Mouse (Mus musculus) cerebellum, adult 2 months (tissue): Measurements from ENCODE around the gene Hnrnpa1. TPM values are rescaled to one million over a fixed set of nuclear protein-coding genes. Genes with fewer than 3 reads are reported as not detected.
A peak's percentile ranks its signal among the peaks of the same experiment; 100 is the strongest.

Experiments
- DNase-seq, 2 experiments: peaks; one replicate each; pipeline ENCODE4 v3.0.0; 2021
- H3K27ac ChIP-seq: fragments of 200-500 bp; 2 replicates; pipeline ENCODE4 v1.5.1; 2012; ENCODE audit warnings: low read length, control low read depth, inconsistent platforms; ENCODE audit not compliant: insufficient read depth
- H3K27me3 ChIP-seq: fragments of 200-500 bp; 2 replicates; pipeline ENCODE4 v1.6.1; 2012; ENCODE audit warnings: inconsistent platforms, mild to moderate bottlenecking, low read length, moderate library complexity; ENCODE audit not compliant: control insufficient read depth, insufficient read depth
- H3K4me1 ChIP-seq: fragments of 200-500 bp; 2 replicates; pipeline ENCODE4 v1.6.1; 2011; ENCODE audit warnings: low read length; ENCODE audit not compliant: control insufficient read depth, insufficient read depth
- H3K4me3 ChIP-seq: fragments of 200-500 bp; replicated peaks from 2 replicates; pipeline ENCODE3; 2011; ENCODE audit warnings: mild to moderate bottlenecking, low read depth, low read length, control low read depth; ENCODE audit not compliant: insufficient read depth
- CTCF ChIP-seq: fragments of 200-500 bp; IDR thresholded peaks from 2 replicates; pipeline ENCODE4 v1.5.1; 2011; ENCODE audit warnings: low read depth, mild to moderate bottlenecking, control low read depth, low read length, moderate library complexity, borderline replicate concordance; ENCODE audit not compliant: insufficient read depth
- POLR2A ChIP-seq: fragments of 200-500 bp; IDR thresholded peaks from 2 replicates; pipeline ENCODE4 v1.6.1; 2011; ENCODE audit warnings: low read length, control low read depth, borderline replicate concordance; ENCODE audit not compliant: insufficient read depth
- WGBS: fragments of 180-500 bp; shearing (Covaris S2); methylation state at CpG from one replicate; pipeline ENCODE4 v1.1.7; 2018; 5-methylcytosine and 5-hydroxymethylcytosine counted together
- polyA plus RNA-seq: library from polyadenylated mRNA; depleted of rRNA; stranded (reverse); fragments of >200 nt; gene quantifications from 2 replicates; pipeline ENCODE4 v1.2.3, GENCODE M21; 2012

Gene Hnrnpa1
- polyA plus RNA-seq, 1 experiment, result 318 TPM

- H3K4me3 ChIP-seq, result no peak overlapping the region
- peaks cover 6% of the 10 kb centered on the region; the same call in 1 of the 2 replicates for H3K4me1 ChIP-seq
- no peak overlapping the region for H3K27ac ChIP-seq
These were observed 43.8 kb downstream of the Hnrnpa1 start for GRCm38 (mm10) chr15:103284066-103284465.

GRCm38 (mm10) chr15:103284647-103285046, 44.4 kb downstream of the Hnrnpa1 start:
- Histone ChIP-seq H3K4me1 (peaks cover 6% of the 10 kb centered on the region; the same call in 1 of the 2 replicates), H3K27me3 (no peaks in the 10 kb centered on the region), H3K27ac (no peak overlapping the region), H3K4me3 (no peak overlapping the region)
- no peak for TF ChIP-seq CTCF
- no peak for TF ChIP-seq POLR2A
- 50% methylated on average over 2 of the region's 2 CpGs for WGBS
- DNase-seq, result no peak

More at GRCm38 (mm10) chr15:103284066-103284465, 43.8 kb downstream of the Hnrnpa1 start:
- 64% methylated on average over 3 of the region's 3 CpGs for WGBS
- peak in 1 of 2 experiments; percentile 40 for DNase-seq
- no peak for TF ChIP-seq POLR2A
- peak; percentile 52 for TF ChIP-seq CTCF
- no peaks in the 10 kb centered on the region for H3K27me3 ChIP-seq

GRCm38 (mm10) chr15:103285778-103286417, 45.7 kb downstream of the Hnrnpa1 start:
- DNase-seq, result peak; percentile 43 to 60
- Histone ChIP-seq H3K4me3 (no peak overlapping the region), H3K27ac (no peak overlapping the region), H3K27me3 (no peaks in the 10 kb centered on the region), H3K4me1 (peaks cover 6% of the 10 kb centered on the region; the same call in 1 of the 2 replicates)
- 7% methylated on average over 1 of the region's 1 CpGs for WGBS
- TF ChIP-seq POLR2A (no peak), CTCF (no peak)

- Histone ChIP-seq H3K27me3 (no peaks in the 10 kb centered on the region), H3K27ac (no peak overlapping the region), H3K4me3 (no peak overlapping the region), H3K4me1 (peaks cover 6% of the 10 kb centered on the region; the same call in 1 of the 2 replicates)
- no peak for TF ChIP-seq POLR2A
- no peak for TF ChIP-seq CTCF
- no peak for DNase-seq
- 40% methylated on average over 5 of the region's 5 CpGs for WGBS
These were observed 49.4 kb downstream of the Hnrnpa1 start for GRCm38 (mm10) chr15:103289600-103289999.

- WGBS, result 79% methylated on average over 6 of the region's 6 CpGs
- TF ChIP-seq POLR2A, result no peak
- no peak for TF ChIP-seq CTCF
- no peak for DNase-seq
- Histone ChIP-seq H3K27me3 (no peaks in the 10 kb centered on the region), H3K27ac (no peak overlapping the region), H3K4me1 (peaks cover 5% of the 10 kb centered on the region; the same call in 1 of the 2 replicates), H3K4me3 (no peak overlapping the region)
These were observed 50.2 kb downstream of the Hnrnpa1 start for GRCm38 (mm10) chr15:103290417-103290816.

- Histone ChIP-seq H3K27ac (no peak overlapping the region), H3K4me1 (peaks cover under 1% of the 10 kb centered on the region; the same call in 1 of the 2 replicates), H3K4me3 (no peak overlapping the region), H3K27me3 (no peaks in the 10 kb centered on the region)
- DNase-seq, result no peak
- WGBS, result 93% methylated on average over 9 of the region's 9 CpGs
- TF ChIP-seq POLR2A (no peak), CTCF (no peak)
These were observed 50.6 kb downstream of the Hnrnpa1 start for GRCm38 (mm10) chr15:103290843-103291242.

- no peak overlapping the region for H3K27ac ChIP-seq
- no peak for TF ChIP-seq POLR2A
- no peak for TF ChIP-seq CTCF
- no peak overlapping the region for H3K4me3 ChIP-seq
- no peaks in the 10 kb centered on the region for H3K4me1 ChIP-seq
- DNase-seq, result no peak
- 80% methylated on average over 4 of the region's 4 CpGs for WGBS
- no peaks in the 10 kb centered on the region for H3K27me3 ChIP-seq
These were observed 52.6 kb downstream of the Hnrnpa1 start for GRCm38 (mm10) chr15:103292673-103293345.

- DNase-seq, result no peak
- Histone ChIP-seq H3K27me3 (no peaks in the 10 kb centered on the region), H3K4me1 (no peaks in the 10 kb centered on the region), H3K4me3 (no peak overlapping the region), H3K27ac (no peak overlapping the region)
- 100% methylated on average over 2 of the region's 2 CpGs for WGBS
- TF ChIP-seq CTCF (no peak), POLR2A (no peak)
These were observed 53.1 kb downstream of the Hnrnpa1 start for GRCm38 (mm10) chr15:103293375-103293774.
